Mouse (Mus musculus) lung, adult 2 months (tissue): ENCODE data around the gene Mtrex. TPM values are rescaled to one million over a fixed set of nuclear protein-coding genes. Genes with fewer than 3 reads are reported as not detected.

Experiments used
- DNase-seq: peaks from one replicate; pipeline ENCODE4 v3.0.0; 2022
- H3K4me1 ChIP-seq: fragments of 200-500 bp; 2 replicates; pipeline ENCODE4 v1.6.1; 2011; ENCODE audit warnings: low read length; ENCODE audit not compliant: control insufficient read depth, insufficient read depth
- H3K4me3 ChIP-seq: fragments of 200-500 bp; replicated peaks from 2 replicates; pipeline ENCODE3; 2011; ENCODE audit warnings: low read depth, mild to moderate bottlenecking, control low read depth, low read length; ENCODE audit errors: extremely low read depth
- CTCF ChIP-seq: fragments of 200-500 bp; IDR thresholded peaks from 2 replicates; pipeline ENCODE4 v1.5.1; 2011; ENCODE audit warnings: mild to moderate bottlenecking, low read length, control low read depth; ENCODE audit not compliant: insufficient read depth
- POLR2A ChIP-seq: fragments of 200-500 bp; IDR thresholded peaks from 2 replicates; pipeline ENCODE4 v1.6.1; 2011; ENCODE audit warnings: low read depth, mild to moderate bottlenecking, control low read depth, low read length, borderline replicate concordance; ENCODE audit errors: extremely low read depth
- WGBS: fragments of 180-500 bp; shearing (Covaris S2); methylation state at CpG from one replicate; pipeline ENCODE4 v1.1.7; 2018; 5-methylcytosine and 5-hydroxymethylcytosine counted together
- polyA plus RNA-seq: library from polyadenylated mRNA; depleted of rRNA; stranded (reverse); fragments of >200 nt; gene quantifications from 2 replicates; pipeline ENCODE4 v1.2.3, GENCODE M21; 2012; rRNA removed

The Mtrex gene
- polyA plus RNA-seq = 5.0 and 8.2 TPM in 2 replicates

GRCm38 (mm10) chr13:112927287-112928001 is at the start of gene Mtrex, which contains the start of gene Dhx29:
Mtrex (minus strand) TSS chr13:112927398.
Dhx29 (plus strand) TSS chr13:112927454.
- WGBS = under 1% methylated on average over 57 of the region's 57 CpGs
- peak; percentile 99 for DNase-seq
- TF ChIP-seq POLR2A = peak; percentile 52; the same call in 1 of the 2 replicates
- TF ChIP-seq CTCF = no peak
- H3K4me3 ChIP-seq = peak within 1 kb of the TSS; percentile 95
- H3K4me1 ChIP-seq = peaks cover 7% of the 10 kb centered on the region

DNA sequence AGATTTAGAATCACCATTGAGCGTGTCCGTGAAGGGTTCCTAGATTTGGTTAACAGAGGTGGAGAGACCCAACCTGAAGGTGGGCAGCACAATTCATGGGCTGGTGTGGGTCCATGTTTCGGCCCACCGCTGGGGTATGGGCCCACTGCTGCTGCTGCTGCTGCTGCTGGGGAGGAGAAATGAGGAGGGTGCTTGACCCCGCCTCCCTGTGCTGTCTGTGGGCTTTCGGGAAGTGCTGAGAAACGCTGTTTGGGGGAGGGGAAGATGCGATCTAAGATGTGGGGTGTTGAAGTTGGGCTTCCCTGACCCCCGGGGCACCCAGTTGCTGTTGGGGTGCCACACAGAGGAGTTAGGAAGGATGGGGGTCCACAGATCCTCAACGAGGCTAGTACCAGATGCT is 49.5 kb upstream of the Mtrex start:
- 33% methylated on average over 10 of the region's 10 CpGs for WGBS
- no peak overlapping the region for H3K4me3 ChIP-seq

GRCm38 (mm10) chr13:112967267-112967666 is 40.1 kb upstream of the Mtrex start:
- DNase-seq = no peak
- 94% methylated on average over 5 of the region's 5 CpGs for WGBS
- Histone ChIP-seq H3K4me3 (no peak overlapping the region), H3K4me1 (no peaks in the 10 kb centered on the region)
- TF ChIP-seq POLR2A = no peak
- no peak for TF ChIP-seq CTCF

More for the DNA sequence above, 49.5 kb upstream of the Mtrex start:
- DNase-seq = no peak
- no peak for TF ChIP-seq CTCF
- no peak for TF ChIP-seq POLR2A
- no peaks in the 10 kb centered on the region for H3K4me1 ChIP-seq

DNA sequence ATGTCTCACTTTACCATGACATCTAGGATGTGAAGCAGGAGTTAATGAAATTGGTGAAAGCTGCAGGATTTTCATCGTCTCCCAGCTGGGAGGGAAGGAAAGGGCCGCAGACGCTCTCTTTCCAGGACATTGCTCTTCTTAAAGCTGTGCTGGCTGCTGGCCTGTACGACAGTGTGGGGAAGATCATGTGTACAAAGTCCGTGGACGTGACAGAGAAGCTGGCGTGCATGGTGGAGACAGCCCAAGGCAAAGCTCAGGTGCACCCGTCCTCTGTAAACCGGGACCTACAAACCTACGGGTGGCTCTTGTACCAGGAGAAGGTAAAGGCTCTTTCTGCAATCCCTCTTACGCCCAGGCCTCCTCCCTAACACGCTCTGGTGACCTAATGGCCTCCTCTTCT is 37.2 kb upstream of the Mtrex start:
- DNase-seq = no peak
- no peak overlapping the region for H3K4me3 ChIP-seq
- H3K4me1 ChIP-seq = no peaks in the 10 kb centered on the region
- TF ChIP-seq CTCF = no peak
- TF ChIP-seq POLR2A = no peak
- 89% methylated on average over 12 of the region's 12 CpGs for WGBS

DNA sequence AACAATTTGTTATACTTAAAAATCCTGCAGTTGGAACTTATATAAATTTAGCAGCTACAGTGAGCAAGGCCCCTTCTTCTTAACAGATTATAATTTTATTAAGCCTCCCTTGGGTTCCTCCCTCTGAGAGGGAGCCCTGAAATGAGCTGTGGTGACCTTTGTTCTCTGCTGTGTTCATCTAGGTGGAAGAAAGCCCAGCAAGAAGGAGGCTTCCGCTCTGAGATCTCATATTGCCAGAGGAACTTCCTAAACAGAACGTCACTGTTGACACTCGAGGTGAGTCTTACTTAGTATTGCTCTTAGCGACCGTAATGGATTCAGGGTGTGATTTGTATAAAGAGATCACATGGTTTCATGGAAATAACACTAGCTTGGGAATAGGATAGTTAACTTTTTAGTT is 35.9 kb upstream of the Mtrex start:
- Histone ChIP-seq H3K4me1 (no peaks in the 10 kb centered on the region), H3K4me3 (no peak overlapping the region)
- DNase-seq = no peak
- no peak for TF ChIP-seq CTCF
- no peak for TF ChIP-seq POLR2A
- 81% methylated on average over 5 of the region's 5 CpGs for WGBS

- WGBS = 90% methylated on average over 8 of the region's 8 CpGs
- Histone ChIP-seq H3K4me1 (no peaks in the 10 kb centered on the region), H3K4me3 (no peak overlapping the region)
- no peak for TF ChIP-seq POLR2A
- no peak for TF ChIP-seq CTCF
- no peak for DNase-seq
Observed at GRCm38 (mm10) chr13:112954067-112954466, 26.9 kb upstream of the Mtrex start.

- H3K4me3 ChIP-seq = no peak overlapping the region
- DNase-seq = no peak
- H3K4me1 ChIP-seq = no peaks in the 10 kb centered on the region
- TF ChIP-seq POLR2A = no peak
- no peak for TF ChIP-seq CTCF
- WGBS = 83% methylated on average over 6 of the region's 6 CpGs
Observed at GRCm38 (mm10) chr13:112945900-112946299, 18.7 kb upstream of the Mtrex start.

DNA sequence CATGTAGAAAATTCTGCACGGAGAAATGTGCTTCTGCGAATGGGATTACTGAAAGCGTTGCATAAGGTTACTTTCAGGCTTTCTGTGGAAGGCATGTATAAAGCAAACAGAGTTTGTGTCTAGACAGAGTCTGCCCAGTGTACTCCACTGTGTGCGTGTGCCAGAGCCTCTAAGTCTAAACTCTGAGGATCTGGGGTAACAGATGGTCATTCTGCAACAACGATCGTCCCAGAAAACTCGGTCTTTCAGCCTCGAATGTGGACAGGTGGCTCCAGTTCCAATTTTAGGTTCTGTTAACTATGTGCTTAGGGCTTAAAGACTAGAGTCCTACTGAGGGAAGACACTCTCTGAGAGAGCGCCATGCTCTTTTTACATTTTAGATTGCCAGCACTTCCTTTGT is 18.1 kb upstream of the Mtrex start:
- DNase-seq = no peak
- Histone ChIP-seq H3K4me3 (no peak overlapping the region), H3K4me1 (no peaks in the 10 kb centered on the region)
- WGBS = 94% methylated on average over 9 of the region's 9 CpGs
- no peak for TF ChIP-seq POLR2A

- 70% methylated on average over 15 of the region's 15 CpGs for whole genome bisulfite sequencing
Observed at GRCm38 (mm10) chr13:112941879-112942330, 14.7 kb upstream of the Mtrex start.

DNA sequence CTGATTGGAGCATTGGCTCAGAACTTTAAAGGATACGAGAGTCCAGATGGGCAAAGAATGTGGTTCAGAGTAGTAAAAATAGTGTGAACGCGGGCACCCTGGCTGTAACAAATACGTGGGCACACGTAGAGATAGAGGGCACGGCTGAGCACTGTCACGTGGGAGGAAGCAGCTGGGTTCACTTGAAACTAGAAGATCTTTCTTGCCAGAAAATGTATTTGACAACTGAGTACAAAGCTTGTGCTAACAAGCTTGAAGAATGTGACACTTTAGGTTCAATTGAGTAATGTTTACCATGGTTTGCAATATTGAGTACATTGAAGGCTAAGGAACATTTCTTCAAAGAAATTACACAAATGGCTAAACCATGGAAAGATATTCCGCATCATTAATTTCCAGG is 10.9 kb upstream of the Mtrex start:
- 75% methylated on average over 8 of the region's 8 CpGs for WGBS
- no peak for DNase-seq
- no peak for TF ChIP-seq CTCF
- no peak for TF ChIP-seq POLR2A

More at GRCm38 (mm10) chr13:112941879-112942330, 14.7 kb upstream of the Mtrex start:
- Histone ChIP-seq H3K4me3 (no peak overlapping the region), H3K4me1 (no peaks in the 10 kb centered on the region)
- no peak for DNase-seq
- TF ChIP-seq CTCF = no peak

GRCm38 (mm10) chr13:112928038-112928668 is 955 bp upstream of the Mtrex start:
- TF ChIP-seq CTCF (no peak), POLR2A (no peak)
- H3K4me1 ChIP-seq = peaks cover 7% of the 10 kb centered on the region
- 3% methylated on average over 8 of the region's 8 CpGs for WGBS
- DNase-seq = no peak
- H3K4me3 ChIP-seq = peak overlapping the region; percentile 95

More for the DNA sequence above, 10.9 kb upstream of the Mtrex start:
- no peak overlapping the region for H3K4me3 ChIP-seq
- no peaks in the 10 kb centered on the region for H3K4me1 ChIP-seq
